Mouse (Mus musculus) liver, adult 2 months (tissue): Measurements from ENCODE around the gene Ezr. TPM values are rescaled to one million over a fixed set of nuclear protein-coding genes. Genes with fewer than 3 reads are reported as not detected.
"Not testable (repeated sequence)": the region's sequence is repeated elsewhere in the genome, so short reads cannot be mapped to it uniquely, and the experiment has no call there.

Experiments used
- DNase-seq: peaks from one replicate; pipeline ENCODE4 v3.0.0-alpha.2; 2011; ENCODE audit warnings: low read depth, low spot score; ENCODE audit errors: extremely low read depth
- H3K27ac ChIP-seq: fragments of 200-500 bp; replicated peaks from 2 replicates; pipeline ENCODE4 v1.5.1; 2012; ENCODE audit warnings: low read depth, mild to moderate bottlenecking, control low read depth, inconsistent platforms, low read length; ENCODE audit not compliant: insufficient read depth
- H3K27me3 ChIP-seq: fragments of 200-500 bp; 2 replicates; pipeline ENCODE4 v1.6.1; 2012; ENCODE audit warnings: mild to moderate bottlenecking, moderate library complexity, low read length, inconsistent platforms; ENCODE audit not compliant: control insufficient read depth, insufficient read depth
- H3K36me3 ChIP-seq: fragments of 200-500 bp; 2 replicates; pipeline ENCODE4 v1.6.1; 2012; ENCODE audit warnings: low read length, inconsistent platforms; ENCODE audit not compliant: control insufficient read depth, insufficient read depth
- H3K4me1 ChIP-seq: fragments of 200-500 bp; 2 replicates; pipeline ENCODE4 v1.6.1; 2011; ENCODE audit warnings: low read length; ENCODE audit not compliant: control insufficient read depth, insufficient read depth
- H3K4me3 ChIP-seq: fragments of 200-500 bp; 2 replicates; pipeline ENCODE4 v1.5.1; 2011; ENCODE audit warnings: low read depth, mild to moderate bottlenecking, control low read depth, low read length, moderate library complexity; ENCODE audit not compliant: insufficient read depth
- H3K79me2 ChIP-seq: fragments of 200-500 bp; 2 replicates; pipeline ENCODE4 v1.6.1; 2012; ENCODE audit warnings: inconsistent platforms, mild to moderate bottlenecking, low read length, moderate library complexity; ENCODE audit not compliant: control insufficient read depth, insufficient read depth
- H3K9ac ChIP-seq: fragments of 200-500 bp; 2 replicates; pipeline ENCODE4 v1.6.1; 2012; ENCODE audit warnings: low read depth, mild to moderate bottlenecking, control low read depth, inconsistent platforms, low read length
- WGBS: fragments of 180-500 bp; shearing (Covaris S2); methylation state at CpG from one replicate; pipeline ENCODE4 v1.1.7; 2018; 5-methylcytosine and 5-hydroxymethylcytosine counted together
- polyA plus RNA-seq: library from polyadenylated mRNA; depleted of rRNA; stranded (reverse); fragments of >200 nt; gene quantifications from 2 replicates; pipeline ENCODE4 v1.2.3, GENCODE M21; 2012
- total RNA-seq: library from RNA; depleted of rRNA; stranded (reverse); fragments of >200 nt; gene quantifications from 2 replicates; pipeline ENCODE4 v1.2.3, GENCODE M21; 2014

Gene Ezr
- total and polyA plus RNA-seq, 2 experiments: 2.6 to 3.1 TPM

DNA sequence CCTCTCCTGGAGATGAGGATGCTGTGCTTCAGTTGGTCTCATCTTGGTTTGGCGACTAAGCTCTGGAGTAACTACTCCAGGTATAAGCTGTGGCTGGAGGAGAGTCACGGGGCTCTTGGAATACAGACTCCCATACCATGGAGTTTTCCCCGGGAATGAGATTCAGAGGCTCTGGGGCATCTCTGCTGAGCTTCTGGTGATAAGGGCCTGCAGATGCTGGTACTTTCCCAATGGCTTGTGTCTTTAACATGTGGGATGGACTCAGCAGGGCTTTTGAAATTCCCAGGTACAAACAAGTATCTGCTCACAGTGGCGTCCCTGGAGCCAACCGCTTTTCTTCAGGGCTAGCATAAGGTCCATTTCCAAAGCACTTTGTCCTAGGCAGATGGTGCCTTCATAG, 75.2 kb downstream of the Ezr start:
- not testable (repeated sequence) for H3K9ac ChIP-seq, DNase-seq, H3K27ac ChIP-seq, H3K4me3 ChIP-seq, H3K27me3 ChIP-seq, H3K4me1 ChIP-seq, H3K79me2 ChIP-seq, H3K36me3 ChIP-seq
- WGBS: 89% methylated on average over 5 of the region's 5 CpGs

GRCm38 (mm10) chr17:6706448-6706847, 76.1 kb downstream of the Ezr start:
- not testable (repeated sequence) for H3K4me1 ChIP-seq, H3K27me3 ChIP-seq, H3K27ac ChIP-seq, H3K36me3 ChIP-seq, H3K9ac ChIP-seq, H3K4me3 ChIP-seq, H3K79me2 ChIP-seq, DNase-seq
- 76% methylated on average over 5 of the region's 5 CpGs for WGBS

GRCm38 (mm10) chr17:6703381-6704270, 79.0 kb downstream of the Ezr start:
- H3K27ac ChIP-seq, H3K79me2 ChIP-seq, H3K4me1 ChIP-seq, H3K36me3 ChIP-seq, H3K4me3 ChIP-seq, DNase-seq, H3K27me3 ChIP-seq, H3K9ac ChIP-seq: not testable (repeated sequence)
- 86% methylated on average over 9 of the region's 9 CpGs for WGBS

GRCm38 (mm10) chr17:6702625-6703221, 79.9 kb downstream of the Ezr start:
- H3K9ac ChIP-seq, H3K79me2 ChIP-seq, H3K4me3 ChIP-seq, DNase-seq, H3K4me1 ChIP-seq, H3K27ac ChIP-seq, H3K27me3 ChIP-seq, H3K36me3 ChIP-seq: not testable (repeated sequence)
- 7% methylated on average over 2 of the region's 8 CpGs for WGBS

DNA sequence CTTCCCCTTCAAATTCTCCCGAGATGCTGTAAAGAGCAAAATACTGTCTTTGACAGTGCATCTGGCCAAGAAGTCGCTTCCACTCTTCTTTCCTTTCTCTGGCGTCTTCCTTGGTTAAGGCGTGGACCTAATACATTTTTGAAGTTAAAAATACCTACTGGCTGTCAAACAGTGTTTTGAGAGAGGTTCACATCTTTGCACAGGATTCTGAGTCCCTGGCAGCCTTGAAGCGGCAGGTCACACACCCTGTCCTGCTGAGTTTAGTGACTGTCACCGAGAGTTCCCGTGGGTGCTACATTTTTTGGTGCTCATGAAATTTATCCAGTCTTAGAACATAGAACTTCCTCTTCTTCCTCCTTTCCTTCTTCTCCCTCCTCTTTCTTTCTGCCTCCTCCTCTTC, 82.5 kb downstream of the Ezr start:
- H3K4me3 ChIP-seq, H3K79me2 ChIP-seq, H3K9ac ChIP-seq, H3K4me1 ChIP-seq, H3K27ac ChIP-seq, H3K27me3 ChIP-seq, DNase-seq, H3K36me3 ChIP-seq: not testable (repeated sequence)
- WGBS: 62% methylated on average over 4 of the region's 7 CpGs

GRCm38 (mm10) chr17:6699502-6699901, 83.1 kb downstream of the Ezr start:
- not testable (repeated sequence) for DNase-seq, H3K27ac ChIP-seq, H3K79me2 ChIP-seq, H3K27me3 ChIP-seq, H3K36me3 ChIP-seq, H3K4me3 ChIP-seq, H3K4me1 ChIP-seq, H3K9ac ChIP-seq
- WGBS: 78% methylated on average over 9 of the region's 9 CpGs
